Mouse (Mus musculus) G1E (cell line): ENCODE results near the gene Dazap2. TPM values are rescaled to one million over a fixed set of nuclear protein-coding genes. Genes with fewer than 3 reads are reported as not detected.

Experiments
- ATAC-seq: 2 replicates; pipeline ENCODE4 v1.8.0; 2016; ENCODE audit warnings: mild to moderate bottlenecking; ENCODE audit not compliant: insufficient number of reproducible peaks, poor library complexity, low FRiP score, severe bottlenecking; ENCODE audit errors: extremely low read depth
- DNase-seq: peaks from one replicate; pipeline ENCODE4 v3.0.0; 2012; ENCODE audit warnings: low spot score
- H3K27me3 ChIP-seq: 2 replicates; pipeline ENCODE4 v1.6.1; 2012; ENCODE audit warnings: mild to moderate bottlenecking, low read length, inconsistent platforms; ENCODE audit not compliant: insufficient read depth
- H3K36me3 ChIP-seq: replicated peaks from 2 replicates; pipeline ENCODE3; 2012; ENCODE audit warnings: mild to moderate bottlenecking, inconsistent platforms
- H3K4me1 ChIP-seq: 2 replicates; pipeline ENCODE4 v1.6.1; 2012; ENCODE audit warnings: low read depth, low read length, inconsistent platforms, mixed read lengths; ENCODE audit not compliant: insufficient read depth
- H3K4me3 ChIP-seq: 2 replicates; pipeline ENCODE4 v1.5.1; 2012; ENCODE audit warnings: low read depth, mild to moderate bottlenecking, inconsistent platforms, low read length, moderate library complexity, mixed read lengths
- H3K9me3 ChIP-seq: replicated peaks from 2 replicates; pipeline ENCODE4 v1.6.1; 2012; ENCODE audit warnings: inconsistent platforms
- CTCF ChIP-seq: IDR thresholded peaks from 2 replicates; pipeline ENCODE4 v1.5.1; 2012; ENCODE audit warnings: low read depth, low read length, inconsistent platforms, mixed read lengths
- GATA1 ChIP-seq: IDR thresholded peaks from 2 replicates; pipeline ENCODE4 v1.6.1; 2012; ENCODE audit warnings: borderline replicate concordance, low read length, inconsistent platforms, mixed read lengths
- GATA2 ChIP-seq: IDR thresholded peaks from 2 replicates; pipeline ENCODE4 v1.6.1; 2012; ENCODE audit warnings: low read depth, low read length, inconsistent platforms, borderline replicate concordance
- POLR2AphosphoS5 ChIP-seq: IDR thresholded peaks from 2 replicates; pipeline ENCODE4 v1.6.1; 2012; ENCODE audit warnings: low read depth, low read length, inconsistent platforms; ENCODE audit not compliant: insufficient replicate concordance
- TAL1 ChIP-seq: conservative IDR thresholded peaks from 2 replicates; pipeline ENCODE4 v1.6.1; 2012; ENCODE audit warnings: low read depth, low read length, inconsistent platforms, mixed read lengths
- polyA plus RNA-seq: library from polyadenylated mRNA; stranded (reverse); fragments of >175 nt; gene quantifications from 2 replicates; pipeline ENCODE4 v1.2.3, GENCODE M21; 2012
- total RNA-seq, 2 experiments: library from RNA; stranded (forward) in 1 of 2; stranded (reverse) in 1 of 2; fragments of 200-1000 nt in 1 of 2; fragments of >200 nt in 1 of 2; fragmentation: Nextera tagmentation in 1 of 2; gene quantifications; 2 replicates each; pipeline ENCODE4 v1.2.3; 2014 to 2017

Dazap2 gene
- total and polyA plus RNA-seq, 3 experiments: 56.6 to 234 (median 177) TPM

GRCm38 (mm10) chr15:100660306-100660705 lies 45.2 kb downstream of the Dazap2 start:
- Histone ChIP-seq H3K27me3 (peaks cover 33% of the 10 kb centered on the region), H3K9me3 (no peaks in the 10 kb centered on the region), H3K4me3 (no peak overlapping the region), H3K36me3 (no peaks in the 10 kb centered on the region), H3K4me1 (peaks cover 11% of the 10 kb centered on the region)
- ATAC-seq (no peak), DNase-seq (no peak)
- no peak for TF ChIP-seq TAL1
- TF ChIP-seq CTCF: no peak
- no peak for TF ChIP-seq GATA1
- no peak for TF ChIP-seq POLR2AphosphoS5
- TF ChIP-seq GATA2: no peak

- Histone ChIP-seq H3K27me3 (peaks cover 33% of the 10 kb centered on the region), H3K4me1 (peaks cover 12% of the 10 kb centered on the region), H3K9me3 (no peaks in the 10 kb centered on the region), H3K36me3 (no peaks in the 10 kb centered on the region), H3K4me3 (no peak overlapping the region)
- DNase-seq (no peak), ATAC-seq (no peak)
- TF ChIP-seq GATA2: no peak
- no peak for TF ChIP-seq TAL1
- no peak for TF ChIP-seq GATA1
- TF ChIP-seq CTCF: no peak
- TF ChIP-seq POLR2AphosphoS5: no peak
These were observed 45.7 kb downstream of the Dazap2 start for GRCm38 (mm10) chr15:100660805-100661204.

- Histone ChIP-seq H3K4me3 (no peak overlapping the region), H3K9me3 (no peaks in the 10 kb centered on the region), H3K4me1 (peaks cover 32% of the 10 kb centered on the region), H3K27me3 (peaks cover 29% of the 10 kb centered on the region), H3K36me3 (no peaks in the 10 kb centered on the region)
- ATAC-seq: no peak
- TF ChIP-seq TAL1 (no peak), GATA2 (no peak), GATA1 (no peak), POLR2AphosphoS5 (no peak), CTCF (no peak)
- DNase-seq: no peak
These were observed 49.7 kb downstream of the Dazap2 start for GRCm38 (mm10) chr15:100664813-100665274.

GRCm38 (mm10) chr15:100665411-100666218 lies 50.5 kb downstream of the Dazap2 start:
- ATAC-seq: no peak
- Histone ChIP-seq H3K4me1 (peaks cover 32% of the 10 kb centered on the region), H3K9me3 (no peaks in the 10 kb centered on the region), H3K4me3 (no peak overlapping the region), H3K36me3 (no peaks in the 10 kb centered on the region), H3K27me3 (peaks cover 23% of the 10 kb centered on the region)
- TF ChIP-seq GATA1 (no peak), POLR2AphosphoS5 (no peak), GATA2 (no peak), CTCF (no peak), TAL1 (no peak)
- no peak for DNase-seq

- peaks cover 32% of the 10 kb centered on the region for H3K4me1 ChIP-seq
- no peaks in the 10 kb centered on the region for H3K9me3 ChIP-seq
- TF ChIP-seq CTCF (no peak), TAL1 (no peak), GATA2 (no peak), GATA1 (no peak), POLR2AphosphoS5 (no peak)
- no peaks in the 10 kb centered on the region for H3K36me3 ChIP-seq
- DNase-seq (no peak), ATAC-seq (peak; percentile 42; the same call in 1 of the 2 replicates)
- H3K27me3 ChIP-seq: peaks cover 22% of the 10 kb centered on the region
- no peak overlapping the region for H3K4me3 ChIP-seq
These were observed 51.1 kb downstream of the Dazap2 start for GRCm38 (mm10) chr15:100666219-100666696.

- no peak for DNase-seq
- Histone ChIP-seq H3K9me3 (no peaks in the 10 kb centered on the region), H3K27me3 (peaks cover 22% of the 10 kb centered on the region), H3K4me1 (peaks cover 32% of the 10 kb centered on the region), H3K36me3 (no peaks in the 10 kb centered on the region), H3K4me3 (no peak overlapping the region)
- no peak for TF ChIP-seq CTCF
- TF ChIP-seq GATA2: no peak
- no peak for TF ChIP-seq GATA1
- ATAC-seq: no peak
These were observed 51.7 kb downstream of the Dazap2 start for GRCm38 (mm10) chr15:100666851-100667250.
